Mouse (Mus musculus) bone marrow macrophage, adult 2 months (primary cell): ENCODE results near the gene Ldhal6b.

Experiments
- CTCF ChIP-seq: IDR thresholded peaks from 2 replicates; pipeline ENCODE4 v1.5.1; 2012; ENCODE audit warnings: low read depth, mild to moderate bottlenecking, low read length, moderate library complexity
- POLR2A ChIP-seq: IDR thresholded peaks from 2 replicates; pipeline ENCODE4 v1.6.1; 2012; ENCODE audit warnings: mild to moderate bottlenecking, low read depth, low read length, borderline replicate concordance

DNA sequence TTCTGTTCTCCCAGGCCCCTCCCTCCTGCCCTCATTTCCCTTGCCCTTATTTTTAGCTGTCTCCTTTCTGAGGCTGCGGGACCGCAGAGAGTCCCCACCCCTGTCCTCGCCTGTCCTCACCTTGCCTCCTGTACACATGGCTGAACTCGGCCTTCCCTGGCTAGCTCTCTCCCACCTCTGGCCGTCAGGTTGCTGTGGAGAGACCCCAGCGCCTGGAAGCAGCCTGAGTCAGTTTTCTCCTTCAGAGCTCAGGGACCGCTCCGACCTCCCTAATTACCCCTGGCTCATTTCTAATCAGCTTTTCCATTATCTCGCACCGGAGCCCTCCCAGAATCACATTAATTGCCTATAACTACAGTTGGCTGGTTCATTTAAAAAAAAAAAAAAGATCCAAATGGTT is 27.9 kb downstream of the Ldhal6b start:
- TF ChIP-seq CTCF (no peak), POLR2A (no peak)
